Mouse (Mus musculus): ENCODE data around the gene Tenm3. TPM values are rescaled to one million over a fixed set of nuclear protein-coding genes. Genes with fewer than 3 reads are reported as not detected.

The Tenm3 gene
- polyA plus RNA-seq, 2 experiments, result 38.0 to 48.1 TPM

GRCm38 (mm10) chr8:48206922-48207321, 636.8 kb downstream of the Tenm3 start:
- 70% methylated on average over 8 of the region's 8 CpGs for WGBS
- no peaks in the 10 kb centered on the region for H3K36me3 ChIP-seq (ENCODE audit: control insufficient read depth, insufficient read depth, low read length)
- ATAC-seq (ENCODE audit: low FRiP score, low read depth), result no peak

GRCm38 (mm10) chr8:48204838-48205345, 638.9 kb downstream of the Tenm3 start:
- TF ChIP-seq POLR2A (IDR thresholded peaks at IDR 0.05; ENCODE audit: borderline replicate concordance, extremely low read depth, insufficient read depth, insufficient read length), result no peak
- no peak overlapping the region for H3K9ac ChIP-seq (ENCODE audit: low read depth, low read length, severe bottlenecking)

More at GRCm38 (mm10) chr8:48206922-48207321, 636.8 kb downstream of the Tenm3 start:
- DNase-seq (ENCODE audit: low spot score), result no peak
- no peak overlapping the region for H3K27ac ChIP-seq (replicated peaks; ENCODE audit: low read depth, low read length)
- no peaks in the 10 kb centered on the region for H3K27me3 ChIP-seq (ENCODE audit: control insufficient read depth, insufficient read depth, low read length)
- no peaks in the 10 kb centered on the region for H3K9me3 ChIP-seq (ENCODE audit: control insufficient read depth, low read length)
- no peak overlapping the region for H3K4me2 ChIP-seq (replicated peaks; ENCODE audit: low read depth, low read length, severe bottlenecking)
- H3K4me3 ChIP-seq (replicated peaks; ENCODE audit: low read length), result no peak overlapping the region
- H3K9ac ChIP-seq (ENCODE audit: low read depth, low read length, severe bottlenecking), result no peak overlapping the region
- TF ChIP-seq POLR2A (IDR thresholded peaks at IDR 0.05; ENCODE audit: borderline replicate concordance, extremely low read depth, insufficient read depth, insufficient read length), result no peak
- no peaks in the 10 kb centered on the region for H3K4me1 ChIP-seq (ENCODE audit: control insufficient read depth, insufficient read depth, low read length)

GRCm38 (mm10) chr8:48204114-48204837, 639.5 kb downstream of the Tenm3 start:
- no peaks in the 10 kb centered on the region for H3K4me1 ChIP-seq (ENCODE audit: control insufficient read depth, insufficient read depth, low read length)
- 71% methylated on average over 13 of the region's 13 CpGs for WGBS
- no peaks in the 10 kb centered on the region for H3K27me3 ChIP-seq (ENCODE audit: control insufficient read depth, insufficient read depth, low read length)
- no peak overlapping the region for H3K4me3 ChIP-seq (replicated peaks; ENCODE audit: low read length)
- no peak overlapping the region for H3K4me2 ChIP-seq (replicated peaks; ENCODE audit: low read depth, low read length, severe bottlenecking)
- no peak for ATAC-seq (ENCODE audit: low FRiP score, low read depth)
- DNase-seq (ENCODE audit: low spot score), result no peak
- H3K36me3 ChIP-seq (ENCODE audit: control insufficient read depth, insufficient read depth, low read length), result no peaks in the 10 kb centered on the region
- TF ChIP-seq POLR2A (IDR thresholded peaks at IDR 0.05; ENCODE audit: borderline replicate concordance, extremely low read depth, insufficient read depth, insufficient read length), result no peak
- no peak overlapping the region for H3K27ac ChIP-seq (replicated peaks; ENCODE audit: low read depth, low read length)
- H3K9ac ChIP-seq (ENCODE audit: low read depth, low read length, severe bottlenecking), result no peak overlapping the region
- no peaks in the 10 kb centered on the region for H3K9me3 ChIP-seq (ENCODE audit: control insufficient read depth, low read length)

More at GRCm38 (mm10) chr8:48204838-48205345, 638.9 kb downstream of the Tenm3 start:
- no peak overlapping the region for H3K27ac ChIP-seq (replicated peaks; ENCODE audit: low read depth, low read length)
- no peaks in the 10 kb centered on the region for H3K36me3 ChIP-seq (ENCODE audit: control insufficient read depth, insufficient read depth, low read length)
- DNase-seq (ENCODE audit: low spot score) (no peak), ATAC-seq (ENCODE audit: low FRiP score, low read depth) (no peak)
- no peaks in the 10 kb centered on the region for H3K9me3 ChIP-seq (ENCODE audit: control insufficient read depth, low read length)
- no peaks in the 10 kb centered on the region for H3K4me1 ChIP-seq (ENCODE audit: control insufficient read depth, insufficient read depth, low read length)
- H3K4me3 ChIP-seq (replicated peaks; ENCODE audit: low read length), result no peak overlapping the region
- WGBS, result 32% methylated on average over 12 of the region's 12 CpGs
- H3K4me2 ChIP-seq (replicated peaks; ENCODE audit: low read depth, low read length, severe bottlenecking), result no peak overlapping the region
- H3K27me3 ChIP-seq (ENCODE audit: control insufficient read depth, insufficient read depth, low read length), result no peaks in the 10 kb centered on the region

GRCm38 (mm10) chr8:48203611-48204010, 640.1 kb downstream of the Tenm3 start:
- no peaks in the 10 kb centered on the region for H3K27me3 ChIP-seq (ENCODE audit: control insufficient read depth, insufficient read depth, low read length)
- ATAC-seq (ENCODE audit: low FRiP score, low read depth) (no peak), DNase-seq (ENCODE audit: low spot score) (no peak)
- no peaks in the 10 kb centered on the region for H3K4me1 ChIP-seq (ENCODE audit: control insufficient read depth, insufficient read depth, low read length)
- no peaks in the 10 kb centered on the region for H3K36me3 ChIP-seq (ENCODE audit: control insufficient read depth, insufficient read depth, low read length)
- no peak overlapping the region for H3K4me3 ChIP-seq (replicated peaks; ENCODE audit: low read length)
- no peak overlapping the region for H3K9ac ChIP-seq (ENCODE audit: low read depth, low read length, severe bottlenecking)
- no peak overlapping the region for H3K4me2 ChIP-seq (replicated peaks; ENCODE audit: low read depth, low read length, severe bottlenecking)
- H3K27ac ChIP-seq (replicated peaks; ENCODE audit: low read depth, low read length), result no peak overlapping the region
- 75% methylated on average over 9 of the region's 9 CpGs for WGBS
- H3K9me3 ChIP-seq (ENCODE audit: control insufficient read depth, low read length), result no peaks in the 10 kb centered on the region
- no peak for TF ChIP-seq POLR2A (IDR thresholded peaks at IDR 0.05; ENCODE audit: borderline replicate concordance, extremely low read depth, insufficient read depth, insufficient read length)

- ATAC-seq (ENCODE audit: low FRiP score, low read depth), result no peak
- H3K4me2 ChIP-seq (replicated peaks; ENCODE audit: low read depth, low read length, severe bottlenecking), result no peak overlapping the region
- no peak overlapping the region for H3K9ac ChIP-seq (ENCODE audit: low read depth, low read length, severe bottlenecking)
- no peaks in the 10 kb centered on the region for H3K36me3 ChIP-seq (ENCODE audit: control insufficient read depth, insufficient read depth, low read length)
- H3K27ac ChIP-seq (replicated peaks; ENCODE audit: low read depth, low read length), result no peak overlapping the region
- WGBS, result 58% methylated on average over 6 of the region's 6 CpGs
- H3K27me3 ChIP-seq (ENCODE audit: control insufficient read depth, insufficient read depth, low read length), result no peaks in the 10 kb centered on the region
- no peaks in the 10 kb centered on the region for H3K4me1 ChIP-seq (ENCODE audit: control insufficient read depth, insufficient read depth, low read length)
- TF ChIP-seq POLR2A (IDR thresholded peaks at IDR 0.05; ENCODE audit: borderline replicate concordance, extremely low read depth, insufficient read depth, insufficient read length), result no peak
- no peak for DNase-seq (ENCODE audit: low spot score)
- no peaks in the 10 kb centered on the region for H3K9me3 ChIP-seq (ENCODE audit: control insufficient read depth, low read length)
- H3K4me3 ChIP-seq (replicated peaks; ENCODE audit: low read length), result no peak overlapping the region
Measured at GRCm38 (mm10) chr8:48203161-48203560, 640.6 kb downstream of the Tenm3 start.
